Mouse (Mus musculus) midbrain, postnatal 0 days (tissue): ENCODE measurements around the gene Glrp1. TPM values are rescaled to one million over a fixed set of nuclear protein-coding genes. Genes with fewer than 3 reads are reported as not detected.

Source experiments
- ATAC-seq: fragments of 200-750 bp; cut with Nextera tagmentation; 2 replicates; pipeline ENCODE4 v1.8.0; 2017; ENCODE audit warnings: moderate number of reproducible peaks, mild to moderate bottlenecking, moderate TSS enrichment, moderate library complexity; ENCODE audit not compliant: low FRiP score
- DNase-seq: peaks from one replicate; pipeline ENCODE4 v3.0.0-alpha.2; 2015; ENCODE audit warnings: low spot score
- H3K27ac ChIP-seq: fragments of 300-500 bp; sonication (generic); 2 replicates; pipeline ENCODE4 v1.5.1; 2014; ENCODE audit warnings: low read depth, mild to moderate bottlenecking, low read length, mixed read lengths
- H3K27me3 ChIP-seq: fragments of 300-500 bp; sonication (generic); 2 replicates; pipeline ENCODE4 v1.6.1; 2014; ENCODE audit warnings: low read length, control low read depth, mixed read lengths; ENCODE audit not compliant: insufficient read depth
- H3K36me3 ChIP-seq: fragments of 300-500 bp; sonication (generic); 2 replicates; pipeline ENCODE4 v1.6.1; 2014; ENCODE audit warnings: low read length, control low read depth, mixed read lengths; ENCODE audit not compliant: insufficient read depth
- H3K4me1 ChIP-seq: fragments of 300-500 bp; sonication (generic); 2 replicates; pipeline ENCODE4 v1.6.1; 2014; ENCODE audit warnings: mild to moderate bottlenecking, control low read depth, antibody characterized with exemption, low read length, mixed read lengths; ENCODE audit not compliant: insufficient read depth
- H3K4me2 ChIP-seq: fragments of 300-500 bp; sonication (generic); 2 replicates; pipeline ENCODE4 v1.6.1; 2014; ENCODE audit warnings: low read depth, mild to moderate bottlenecking, low read length, mixed read lengths; ENCODE audit not compliant: poor library complexity, severe bottlenecking
- H3K4me3 ChIP-seq: fragments of 300-500 bp; sonication (generic); 2 replicates; pipeline ENCODE4 v1.5.1; 2014; ENCODE audit warnings: low read depth, mild to moderate bottlenecking, low read length, moderate library complexity
- H3K9ac ChIP-seq: fragments of 300-500 bp; sonication (generic); replicated peaks from 2 replicates; pipeline ENCODE4 v1.6.1; 2014; ENCODE audit warnings: mild to moderate bottlenecking, low read length, moderate library complexity, mixed read lengths; ENCODE audit not compliant: poor library complexity, severe bottlenecking
- H3K9me3 ChIP-seq: fragments of 300-500 bp; sonication (generic); 2 replicates; pipeline ENCODE4 v1.6.1; 2016; ENCODE audit warnings: low read length, control low read depth
- CTCF ChIP-seq: IDR thresholded peaks from 2 replicates; pipeline ENCODE4 v1.5.1; 2016; ENCODE audit warnings: antibody characterized with exemption, mild to moderate bottlenecking
- WGBS: fragments of 180-500 bp; shearing (Covaris S2); extraction: QIAGEN DNeasy Blood & Tissue Kit; methylation state at CpG from one replicate; pipeline ENCODE4 v1.1.7; 2014; 5-methylcytosine and 5-hydroxymethylcytosine counted together
- polyA plus RNA-seq: library from polyadenylated mRNA; unstranded; fragments of >200 nt; fragmentation: Nextera tagmentation; extraction: Ambion mirVana; gene quantifications from 2 replicates; pipeline ENCODE4 v1.2.1, GENCODE M21; 2015
- total RNA-seq: library from RNA; depleted of rRNA; stranded (reverse); fragments of >200 nt; gene quantifications from 2 replicates; pipeline ENCODE4 v1.2.3, GENCODE M21; 2014

Glrp1 gene
- total and polyA plus RNA-seq, 2 experiments from 2014 or later = 0.07 TPM; not detected in 1

- ATAC-seq (no peak; the same call in 1 of the 2 replicates), DNase-seq (no peak)
- WGBS = 29% methylated on average over 6 of the region's 6 CpGs
These were observed 16.3 kb upstream of the Glrp1 start for GRCm38 (mm10) chr1:88526161-88526560.

GRCm38 (mm10) chr1:88525622-88526021, 15.8 kb upstream of the Glrp1 start:
- Histone ChIP-seq H3K4me1 (no peaks in the 10 kb centered on the region), H3K27ac (no peak overlapping the region), H3K36me3 (no peaks in the 10 kb centered on the region), H3K4me3 (no peak overlapping the region), H3K27me3 (no peaks in the 10 kb centered on the region), H3K9me3 (no peaks in the 10 kb centered on the region), H3K4me2 (no peak overlapping the region), H3K9ac (no peak overlapping the region)
- DNase-seq (no peak), ATAC-seq (no peak)
- WGBS = 52% methylated on average over 3 of the region's 3 CpGs
- no peak for TF ChIP-seq CTCF

More at GRCm38 (mm10) chr1:88526161-88526560, 16.3 kb upstream of the Glrp1 start:
- Histone ChIP-seq H3K9me3 (no peaks in the 10 kb centered on the region), H3K36me3 (no peaks in the 10 kb centered on the region), H3K9ac (no peak overlapping the region), H3K27me3 (no peaks in the 10 kb centered on the region), H3K4me2 (no peak overlapping the region), H3K4me3 (no peak overlapping the region), H3K27ac (no peak overlapping the region), H3K4me1 (no peaks in the 10 kb centered on the region)
- TF ChIP-seq CTCF = no peak

- no peak for DNase-seq
- TF ChIP-seq CTCF = no peak
- no peak overlapping the region for H3K4me3 ChIP-seq
- 48% methylated on average over 11 of the region's 11 CpGs for WGBS
- H3K27me3 ChIP-seq = no peaks in the 10 kb centered on the region
- ATAC-seq = no peak
- H3K9me3 ChIP-seq = no peaks in the 10 kb centered on the region
- H3K27ac ChIP-seq = no peak overlapping the region
- no peak overlapping the region for H3K9ac ChIP-seq
- H3K4me1 ChIP-seq = no peaks in the 10 kb centered on the region
- no peaks in the 10 kb centered on the region for H3K36me3 ChIP-seq
- no peak overlapping the region for H3K4me2 ChIP-seq
These were observed 11.4 kb upstream of the Glrp1 start for GRCm38 (mm10) chr1:88521170-88521747.

- 74% methylated on average over 5 of the region's 5 CpGs for WGBS
- no peak overlapping the region for H3K4me3 ChIP-seq
- no peak for TF ChIP-seq CTCF
- no peak for DNase-seq
- no peaks in the 10 kb centered on the region for H3K9me3 ChIP-seq
- H3K9ac ChIP-seq = no peak overlapping the region
- no peaks in the 10 kb centered on the region for H3K4me1 ChIP-seq
- H3K27me3 ChIP-seq = no peaks in the 10 kb centered on the region
- no peak overlapping the region for H3K4me2 ChIP-seq
- no peak for ATAC-seq
- no peak overlapping the region for H3K27ac ChIP-seq
- H3K36me3 ChIP-seq = no peaks in the 10 kb centered on the region
These were observed 3.7 kb upstream of the Glrp1 start for GRCm38 (mm10) chr1:88513613-88514012.

- Histone ChIP-seq H3K36me3 (no peaks in the 10 kb centered on the region), H3K4me2 (no peak overlapping the region), H3K4me3 (no peak overlapping the region), H3K27me3 (no peaks in the 10 kb centered on the region), H3K9me3 (no peaks in the 10 kb centered on the region), H3K4me1 (peaks cover 15% of the 10 kb centered on the region; the same call in 1 of the 2 replicates), H3K9ac (no peak overlapping the region), H3K27ac (no peak overlapping the region)
- 83% methylated on average over 8 of the region's 8 CpGs for WGBS
- TF ChIP-seq CTCF = no peak
- no peak for ATAC-seq
- DNase-seq = no peak
These were observed 2.0 kb downstream of the Glrp1 start for GRCm38 (mm10) chr1:88507886-88508285.

- WGBS = 68% methylated on average over 5 of the region's 5 CpGs
- DNase-seq = no peak
- Histone ChIP-seq H3K36me3 (no peaks in the 10 kb centered on the region), H3K9me3 (no peaks in the 10 kb centered on the region), H3K4me3 (no peak overlapping the region), H3K4me2 (no peak overlapping the region), H3K4me1 (peaks cover 15% of the 10 kb centered on the region; the same call in 1 of the 2 replicates), H3K27me3 (no peaks in the 10 kb centered on the region), H3K27ac (no peak overlapping the region), H3K9ac (no peak overlapping the region)
- no peak for TF ChIP-seq CTCF
- no peak for ATAC-seq
These were observed 2.7 kb downstream of the Glrp1 start for GRCm38 (mm10) chr1:88507214-88507613.
